Mouse (Mus musculus): ENCODE measurements around the gene Hgd. TPM values are rescaled to one million over a fixed set of nuclear protein-coding genes. Genes with fewer than 3 reads are reported as not detected.
A peak's percentile ranks its signal among the peaks of the same experiment; 100 is the strongest.

The Hgd gene
- polyA plus RNA-seq (2015; fragmentation: Nextera tagmentation; extraction: Ambion mirVana), result 0.26 TPM in 1 of 2 replicates, not detected in the other

GRCm38 (mm10) chr16:37579994-37580393 is at the start of gene Hgd:
Hgd (plus strand) TSS chr16:37580153.
- no peak within 1 kb of the TSS for H3K27ac ChIP-seq (ENCODE audit: low read depth, low read length)
- no peaks in the 10 kb centered on the region for H3K36me3 ChIP-seq (ENCODE audit: control insufficient read depth, insufficient read depth, low read length)
- 76% methylated on average over 4 of the region's 4 CpGs for WGBS
- H3K4me3 ChIP-seq (ENCODE audit: low read length), result no peak within 1 kb of the TSS
- H3K4me2 ChIP-seq (ENCODE audit: low read length), result no peak within 1 kb of the TSS
- H3K4me1 ChIP-seq (ENCODE audit: control insufficient read depth, insufficient read depth, low read depth, low read length), result peaks cover 9% of the 10 kb centered on the region
- H3K9ac ChIP-seq (ENCODE audit: low read depth, low read length), result no peak within 1 kb of the TSS
- H3K27me3 ChIP-seq (replicated peaks; ENCODE audit: control insufficient read depth, insufficient read depth, low read length), result no peaks in the 10 kb centered on the region
- no peak for ATAC-seq
- no peaks in the 10 kb centered on the region for H3K9me3 ChIP-seq (ENCODE audit: control insufficient read depth, low read length)

- Histone ChIP-seq H3K9ac (ENCODE audit: low read depth, low read length) (no peak overlapping the region), H3K4me3 (ENCODE audit: low read length) (no peak overlapping the region), H3K9me3 (ENCODE audit: control insufficient read depth, low read length) (no peaks in the 10 kb centered on the region), H3K27me3 (replicated peaks; ENCODE audit: control insufficient read depth, insufficient read depth, low read length) (no peaks in the 10 kb centered on the region), H3K4me1 (ENCODE audit: control insufficient read depth, insufficient read depth, low read depth, low read length) (no peaks in the 10 kb centered on the region), H3K4me2 (ENCODE audit: low read length) (no peak overlapping the region), H3K27ac (ENCODE audit: low read depth, low read length) (no peak overlapping the region), H3K36me3 (ENCODE audit: control insufficient read depth, insufficient read depth, low read length) (peaks cover under 1% of the 10 kb centered on the region; the same call in 1 of the 2 replicates)
- no peak for ATAC-seq
- 86% methylated on average over 6 of the region's 6 CpGs for whole genome bisulfite sequencing
Observed at GRCm38 (mm10) chr16:37530170-37530569, 49.8 kb upstream of the Hgd start.

DNA sequence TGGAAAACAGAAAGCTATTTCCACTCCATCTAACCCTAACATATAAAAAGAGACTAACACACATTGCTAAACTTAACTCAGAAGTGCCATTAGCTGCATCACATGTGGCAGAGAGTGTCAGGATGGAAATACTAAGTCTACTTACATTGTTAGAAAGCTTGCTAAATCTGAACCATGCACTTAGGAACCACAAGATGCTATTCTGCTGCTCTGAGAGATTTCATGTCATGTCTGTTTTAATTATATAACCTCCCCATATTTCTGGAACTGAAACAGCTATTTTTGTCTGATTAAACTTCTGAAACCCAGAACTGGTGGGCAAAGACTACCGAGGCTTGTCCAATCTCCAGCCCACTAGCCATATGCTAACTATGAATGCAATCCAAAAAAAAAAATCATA is 47.9 kb upstream of the Hgd start:
- H3K4me3 ChIP-seq (ENCODE audit: low read length), result no peak overlapping the region
- H3K27ac ChIP-seq (ENCODE audit: low read depth, low read length), result no peak overlapping the region
- no peak overlapping the region for H3K4me2 ChIP-seq (ENCODE audit: low read length)
- ATAC-seq, result no peak
- WGBS, result 92% methylated on average over 1 of the region's 1 CpGs
- H3K4me1 ChIP-seq (ENCODE audit: control insufficient read depth, insufficient read depth, low read depth, low read length), result no peaks in the 10 kb centered on the region; the same call in 1 of the 2 replicates
- H3K27me3 ChIP-seq (replicated peaks; ENCODE audit: control insufficient read depth, insufficient read depth, low read length), result no peaks in the 10 kb centered on the region
- H3K9me3 ChIP-seq (ENCODE audit: control insufficient read depth, low read length), result no peaks in the 10 kb centered on the region
- H3K36me3 ChIP-seq (ENCODE audit: control insufficient read depth, insufficient read depth, low read length), result peaks cover 3% of the 10 kb centered on the region; the same call in 1 of the 2 replicates
- no peak overlapping the region for H3K9ac ChIP-seq (ENCODE audit: low read depth, low read length)

DNA sequence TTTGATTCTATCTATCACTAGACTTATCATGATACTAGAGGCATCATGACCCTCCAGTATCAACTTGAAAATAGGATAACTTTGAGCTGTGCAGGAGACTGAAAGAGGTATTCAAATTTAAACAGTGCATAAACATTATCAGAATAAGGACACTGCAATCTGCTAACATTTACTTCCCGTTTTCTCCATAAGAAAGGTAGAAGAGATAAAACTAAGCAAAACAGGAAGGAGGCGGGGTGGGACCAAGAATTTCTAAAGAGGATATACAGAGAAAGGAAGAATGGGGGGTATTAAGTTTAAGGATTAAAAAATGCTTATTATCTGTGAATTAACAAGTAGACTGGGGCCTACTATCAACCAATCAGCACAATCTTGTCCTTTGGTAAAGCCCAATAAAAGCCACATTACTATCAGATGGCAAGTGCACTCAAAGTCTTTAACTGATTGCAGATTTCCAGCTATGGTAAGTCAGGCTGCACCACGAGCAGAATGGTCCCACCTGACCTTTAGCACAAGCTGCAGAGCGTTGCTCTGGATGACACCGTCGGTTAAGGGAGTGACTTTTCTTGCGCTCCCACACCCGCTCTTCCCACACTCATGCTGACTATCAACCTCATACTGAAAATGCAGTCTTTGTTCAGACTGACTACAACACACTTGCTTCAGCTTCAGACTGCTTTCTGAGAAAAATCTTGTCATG is 46.4 kb upstream of the Hgd start:
- Histone ChIP-seq H3K27ac (ENCODE audit: low read depth, low read length) (no peak overlapping the region), H3K4me3 (ENCODE audit: low read length) (no peak overlapping the region), H3K36me3 (ENCODE audit: control insufficient read depth, insufficient read depth, low read length) (peaks cover 3% of the 10 kb centered on the region; the same call in 1 of the 2 replicates), H3K4me1 (ENCODE audit: control insufficient read depth, insufficient read depth, low read depth, low read length) (peaks cover 8% of the 10 kb centered on the region), H3K9me3 (ENCODE audit: control insufficient read depth, low read length) (no peaks in the 10 kb centered on the region), H3K9ac (ENCODE audit: low read depth, low read length) (no peak overlapping the region), H3K27me3 (replicated peaks; ENCODE audit: control insufficient read depth, insufficient read depth, low read length) (no peaks in the 10 kb centered on the region), H3K4me2 (ENCODE audit: low read length) (no peak overlapping the region)
- 92% methylated on average over 8 of the region's 8 CpGs for WGBS
- ATAC-seq, result no peak

DNA sequence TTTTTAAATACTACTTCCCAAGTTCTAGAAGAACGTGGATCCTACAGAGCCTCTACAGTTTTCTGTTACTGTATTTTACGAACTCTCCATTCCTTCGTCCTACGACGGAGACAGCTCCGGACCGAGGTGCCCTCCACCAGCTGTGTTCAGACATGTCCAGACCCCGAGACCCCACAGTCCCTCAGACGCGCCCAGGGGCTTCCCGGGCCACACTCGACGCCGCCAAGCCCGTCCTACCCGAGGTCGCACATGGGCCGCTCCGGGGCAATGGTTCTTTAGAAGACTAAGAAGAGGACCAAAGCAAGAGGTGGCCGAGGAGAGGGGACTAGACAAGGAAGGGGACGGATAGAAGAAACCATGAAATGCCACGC is 40.7 kb upstream of the Hgd start:
- peaks cover 3% of the 10 kb centered on the region; the same call in 1 of the 2 replicates for H3K36me3 ChIP-seq (ENCODE audit: control insufficient read depth, insufficient read depth, low read length)

GRCm38 (mm10) chr16:37539611-37540580 is 40.1 kb upstream of the Hgd start, which contains the start of the genes Gtf2e1 and Rabl3:
Gtf2e1 (minus strand) TSS chr16:37539789.
Rabl3 (plus strand) TSS chr16:37539885.
- Histone ChIP-seq H3K4me1 (ENCODE audit: control insufficient read depth, insufficient read depth, low read depth, low read length) (peaks cover 13% of the 10 kb centered on the region), H3K36me3 (ENCODE audit: control insufficient read depth, insufficient read depth, low read length) (peaks cover 3% of the 10 kb centered on the region; the same call in 1 of the 2 replicates), H3K9ac (ENCODE audit: low read depth, low read length) (peak within 1 kb of the TSS; percentile 89), H3K4me3 (ENCODE audit: low read length) (peak within 1 kb of the TSS; percentile 84), H3K9me3 (ENCODE audit: control insufficient read depth, low read length) (no peaks in the 10 kb centered on the region), H3K27ac (ENCODE audit: low read depth, low read length) (peak within 1 kb of the TSS; percentile 83), H3K27me3 (replicated peaks; ENCODE audit: control insufficient read depth, insufficient read depth, low read length) (no peaks in the 10 kb centered on the region), H3K4me2 (ENCODE audit: low read length) (peak within 1 kb of the TSS; percentile 78)
- ATAC-seq, result peak; percentile 99
- 2% methylated on average over 41 of the region's 41 CpGs for WGBS

More for the DNA sequence above, 40.7 kb upstream of the Hgd start:
- Histone ChIP-seq H3K9me3 (ENCODE audit: control insufficient read depth, low read length) (no peaks in the 10 kb centered on the region), H3K4me3 (ENCODE audit: low read length) (peak overlapping the region; percentile 84), H3K27ac (ENCODE audit: low read depth, low read length) (peak overlapping the region; percentile 75), H3K27me3 (replicated peaks; ENCODE audit: control insufficient read depth, insufficient read depth, low read length) (no peaks in the 10 kb centered on the region), H3K4me2 (ENCODE audit: low read length) (peak overlapping the region; percentile 78), H3K4me1 (ENCODE audit: control insufficient read depth, insufficient read depth, low read depth, low read length) (peaks cover 13% of the 10 kb centered on the region), H3K9ac (ENCODE audit: low read depth, low read length) (peak overlapping the region; percentile 89)
- WGBS, result under 1% methylated on average over 22 of the region's 22 CpGs
- ATAC-seq, result peak; percentile 69

DNA sequence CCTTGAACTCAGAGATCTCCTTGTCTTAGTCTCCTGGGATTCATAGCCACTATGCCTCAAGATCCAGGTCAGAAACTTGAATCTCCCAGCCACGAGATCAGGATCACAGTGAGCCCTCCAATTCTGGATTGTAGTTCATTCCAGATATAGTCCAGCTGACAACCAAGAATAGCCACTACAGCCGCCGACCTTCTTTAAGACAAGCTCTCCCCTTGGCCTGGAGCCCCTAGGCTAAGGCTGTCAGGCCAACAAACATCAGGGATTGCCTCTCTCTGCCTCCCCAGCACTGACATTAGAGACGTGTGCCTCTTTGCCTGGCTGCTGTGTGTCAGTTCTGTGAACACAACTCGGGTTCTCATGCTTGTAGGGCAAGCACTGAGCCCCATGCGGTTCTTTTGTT is 39.2 kb upstream of the Hgd start:
- no peaks in the 10 kb centered on the region for H3K9me3 ChIP-seq (ENCODE audit: control insufficient read depth, low read length)
- H3K4me1 ChIP-seq (ENCODE audit: control insufficient read depth, insufficient read depth, low read depth, low read length), result peaks cover 13% of the 10 kb centered on the region
- H3K4me2 ChIP-seq (ENCODE audit: low read length), result peak overlapping the region; percentile 70; the same call in 1 of the 2 replicates
- 83% methylated on average over 6 of the region's 6 CpGs for WGBS
- no peak overlapping the region for H3K27ac ChIP-seq (ENCODE audit: low read depth, low read length)
- H3K36me3 ChIP-seq (ENCODE audit: control insufficient read depth, insufficient read depth, low read length), result no peaks in the 10 kb centered on the region
- H3K9ac ChIP-seq (ENCODE audit: low read depth, low read length), result no peak overlapping the region
- H3K27me3 ChIP-seq (replicated peaks; ENCODE audit: control insufficient read depth, insufficient read depth, low read length), result no peaks in the 10 kb centered on the region
- H3K4me3 ChIP-seq (ENCODE audit: low read length), result no peak overlapping the region
- no peak for ATAC-seq

DNA sequence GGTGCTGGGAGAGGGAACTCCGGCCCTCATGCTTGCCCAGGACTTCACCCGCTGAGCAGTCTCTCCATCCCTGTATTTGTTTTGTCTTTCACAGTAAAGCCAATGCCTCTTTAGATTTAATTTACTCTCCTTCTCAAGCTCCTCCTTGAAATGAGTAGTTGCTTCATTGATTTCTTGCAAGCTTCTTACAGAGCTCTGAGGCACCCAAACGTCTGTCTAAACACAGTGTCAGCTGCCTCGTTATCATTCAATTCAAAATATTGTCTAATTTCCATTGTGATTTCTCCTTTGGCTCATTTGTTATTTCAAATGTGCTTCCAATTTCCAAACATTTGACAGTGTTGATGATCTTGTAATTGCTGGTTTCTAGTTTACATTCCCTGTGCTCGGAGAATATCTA is 33.6 kb upstream of the Hgd start:
- Histone ChIP-seq H3K4me3 (ENCODE audit: low read length) (no peak overlapping the region), H3K36me3 (ENCODE audit: control insufficient read depth, insufficient read depth, low read length) (no peaks in the 10 kb centered on the region), H3K4me2 (ENCODE audit: low read length) (no peak overlapping the region), H3K27me3 (replicated peaks; ENCODE audit: control insufficient read depth, insufficient read depth, low read length) (no peaks in the 10 kb centered on the region), H3K9ac (ENCODE audit: low read depth, low read length) (no peak overlapping the region), H3K9me3 (ENCODE audit: control insufficient read depth, low read length) (no peaks in the 10 kb centered on the region), H3K4me1 (ENCODE audit: control insufficient read depth, insufficient read depth, low read depth, low read length) (no peaks in the 10 kb centered on the region), H3K27ac (ENCODE audit: low read depth, low read length) (no peak overlapping the region)
- WGBS, result 63% methylated on average over 5 of the region's 5 CpGs
- no peak for ATAC-seq

- Histone ChIP-seq H3K4me2 (ENCODE audit: low read length) (no peak overlapping the region), H3K9me3 (ENCODE audit: control insufficient read depth, low read length) (no peaks in the 10 kb centered on the region), H3K36me3 (ENCODE audit: control insufficient read depth, insufficient read depth, low read length) (no peaks in the 10 kb centered on the region), H3K9ac (ENCODE audit: low read depth, low read length) (no peak overlapping the region), H3K27me3 (replicated peaks; ENCODE audit: control insufficient read depth, insufficient read depth, low read length) (no peaks in the 10 kb centered on the region), H3K4me3 (ENCODE audit: low read length) (no peak overlapping the region), H3K27ac (ENCODE audit: low read depth, low read length) (no peak overlapping the region), H3K4me1 (ENCODE audit: control insufficient read depth, insufficient read depth, low read depth, low read length) (no peaks in the 10 kb centered on the region)
- 34% methylated on average over 3 of the region's 3 CpGs for WGBS
- no peak for ATAC-seq
Observed at GRCm38 (mm10) chr16:37550266-37550665, 29.7 kb upstream of the Hgd start.

All from hindbrain, embryonic 16.5 days (tissue).